Mouse (Mus musculus) cortical plate, adult 2 months (tissue): ENCODE data around the gene Efna3.

Experiments
- CTCF ChIP-seq: fragments of 200-500 bp; IDR thresholded peaks from 2 replicates; pipeline ENCODE4 v1.5.1; 2011; ENCODE audit warnings: mild to moderate bottlenecking, control low read depth, low read length; ENCODE audit not compliant: insufficient read depth; ENCODE audit errors: extremely low read depth
- POLR2A ChIP-seq: fragments of 200-500 bp; IDR thresholded peaks from 2 replicates; pipeline ENCODE4 v1.6.1; 2011; ENCODE audit warnings: mild to moderate bottlenecking, low read length, control low read depth; ENCODE audit not compliant: insufficient read depth; ENCODE audit errors: extremely low read depth

DNA sequence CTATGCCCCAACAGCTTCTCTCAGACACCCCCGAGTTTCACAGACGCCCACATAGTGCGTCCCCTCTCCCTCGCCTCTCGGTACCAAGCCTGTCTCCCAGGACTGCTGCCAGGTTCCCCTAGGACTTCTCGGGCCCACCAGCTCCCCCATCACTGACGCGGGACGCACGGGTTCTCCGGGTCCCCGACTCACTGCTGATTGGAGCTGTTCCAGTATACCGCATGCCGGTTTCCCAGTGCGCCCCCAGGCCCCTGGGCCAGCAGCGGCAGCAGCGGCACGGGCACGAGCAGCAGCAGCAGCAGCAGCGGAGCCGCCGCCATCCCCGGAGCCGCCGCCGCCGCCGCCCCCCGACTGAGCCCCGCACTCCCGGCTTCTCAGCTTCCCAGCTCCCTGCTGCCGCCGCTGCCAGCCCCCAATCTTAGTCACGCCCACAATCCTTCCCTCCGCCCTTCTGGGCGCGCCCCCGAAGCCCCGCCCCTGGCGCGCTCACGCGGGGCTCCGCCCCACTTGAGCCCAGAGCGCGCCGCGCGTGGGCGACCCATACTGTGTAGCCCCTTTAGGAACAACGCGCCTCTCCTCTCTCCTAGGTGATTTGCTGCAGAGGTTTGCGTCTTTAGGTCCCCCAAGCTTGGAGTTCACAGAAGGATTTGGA is at the start of gene Efna3:
- TF ChIP-seq CTCF (no peak), POLR2A (peak; percentile 17; the same call in 1 of the 2 replicates)
